Mouse (Mus musculus): ENCODE measurements around the gene Mrtfa.

GRCm38 (mm10) chr15:81178703-81179102 lies 11.9 kb downstream of the Mrtfa start:
- no peak for TF ChIP-seq CTCF (IDR thresholded peaks at IDR 0.05; ENCODE audit: control insufficient read depth, insufficient read depth, low read length)
- no peak for TF ChIP-seq POLR2A (IDR thresholded peaks at IDR 0.05; ENCODE audit: borderline replicate concordance, control insufficient read depth, low read depth, low read length)
